Mouse (Mus musculus): ENCODE measurements around the gene Magix. TPM values are rescaled to one million over a fixed set of nuclear protein-coding genes. Genes with fewer than 3 reads are reported as not detected.
A peak's percentile ranks its signal among the peaks of the same experiment; 100 is the strongest.

Gene Magix
- polyA plus RNA-seq, 1 experiment from 2014 or later, result 0.25 TPM

DNA sequence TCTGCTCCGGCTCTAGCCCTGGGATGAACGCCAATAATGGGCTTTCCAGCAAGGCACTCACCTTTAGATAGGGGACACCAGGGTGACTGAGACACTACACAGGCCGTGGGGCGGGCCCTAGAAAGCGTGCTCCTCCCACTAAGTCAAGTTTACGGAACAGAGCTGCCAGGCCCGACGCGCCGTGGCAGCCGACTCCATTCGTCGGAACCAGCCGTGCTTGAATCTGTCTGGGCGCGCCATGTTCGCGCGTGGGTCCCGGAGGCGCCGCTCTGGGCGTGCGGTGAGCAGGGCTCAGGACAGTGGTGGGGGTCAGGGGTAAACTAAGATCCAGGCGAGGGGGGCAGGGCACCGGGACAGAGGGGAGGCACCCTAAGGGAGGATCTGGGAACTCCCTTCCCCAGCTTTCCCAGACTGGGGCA lies 23.8 kb downstream of the Magix start, which contains the start of gene Prickle3:
Gene Prickle3, plus strand, starts transcription at position 40 of the 419 bp plus-strand sequence.
- peak within 1 kb of the TSS; percentile 27 for H3K4me3 ChIP-seq (ENCODE audit: low read depth, low read length)
- H3K27me3 ChIP-seq (ENCODE audit: control insufficient read depth, insufficient read depth, low read length), result no peaks in the 10 kb centered on the region
- H3K27ac ChIP-seq (ENCODE audit: low read depth, low read length), result no peak within 1 kb of the TSS
- DNase-seq (ENCODE audit: low spot score) (no peak), ATAC-seq (ENCODE audit: low FRiP score) (no peak)
- no peaks in the 10 kb centered on the region for H3K9me3 ChIP-seq (ENCODE audit: control insufficient read depth, low read length)
- H3K36me3 ChIP-seq (ENCODE audit: control insufficient read depth, insufficient read depth, low read length), result no peaks in the 10 kb centered on the region
- H3K4me2 ChIP-seq (replicated peaks; ENCODE audit: low read depth, low read length), result peak within 1 kb of the TSS; percentile 33
- 21% methylated on average over 26 of the region's 26 CpGs for WGBS
- H3K9ac ChIP-seq (ENCODE audit: low read depth, low read length), result 0 out of 2 replicates have a peak within 1 kb of the TSS, but pooled peaks have one; percentile 11
- H3K4me1 ChIP-seq (replicated peaks; ENCODE audit: control insufficient read depth, insufficient read depth, low read length), result no peaks in the 10 kb centered on the region

GRCm38 (mm10) chrX:7648671-7649304 lies 32.3 kb downstream of the Magix start:
- Histone ChIP-seq H3K4me3 (ENCODE audit: low read depth, low read length) (peak overlapping the region; percentile 34), H3K27ac (ENCODE audit: low read depth, low read length) (0 out of 2 replicates have a peak overlapping the region, but pooled peaks have one; percentile 33), H3K27me3 (ENCODE audit: control insufficient read depth, insufficient read depth, low read length) (no peaks in the 10 kb centered on the region), H3K9ac (ENCODE audit: low read depth, low read length) (peak overlapping the region; percentile 49), H3K4me1 (replicated peaks; ENCODE audit: control insufficient read depth, insufficient read depth, low read length) (no peaks in the 10 kb centered on the region), H3K4me2 (replicated peaks; ENCODE audit: low read depth, low read length) (peak overlapping the region; percentile 37), H3K36me3 (ENCODE audit: control insufficient read depth, insufficient read depth, low read length) (no peaks in the 10 kb centered on the region), H3K9me3 (ENCODE audit: control insufficient read depth, low read length) (no peaks in the 10 kb centered on the region)
- ATAC-seq (ENCODE audit: low FRiP score) (peak; percentile 97), DNase-seq (ENCODE audit: low spot score) (peak; percentile 69)
- WGBS, result 15% methylated on average over 25 of the region's 25 CpGs

- H3K9me3 ChIP-seq (ENCODE audit: control insufficient read depth, low read length), result no peaks in the 10 kb centered on the region
- ATAC-seq (ENCODE audit: low FRiP score) (no peak), DNase-seq (ENCODE audit: low spot score) (peak; percentile 80)
- no peaks in the 10 kb centered on the region for H3K4me1 ChIP-seq (replicated peaks; ENCODE audit: control insufficient read depth, insufficient read depth, low read length)
- no peaks in the 10 kb centered on the region for H3K36me3 ChIP-seq (ENCODE audit: control insufficient read depth, insufficient read depth, low read length)
- no peak overlapping the region for H3K4me3 ChIP-seq (ENCODE audit: low read depth, low read length)
- WGBS, result 16% methylated on average over 5 of the region's 5 CpGs
- H3K9ac ChIP-seq (ENCODE audit: low read depth, low read length), result no peak overlapping the region
- H3K4me2 ChIP-seq (replicated peaks; ENCODE audit: low read depth, low read length), result no peak overlapping the region
- H3K27me3 ChIP-seq (ENCODE audit: control insufficient read depth, insufficient read depth, low read length), result no peaks in the 10 kb centered on the region
- H3K27ac ChIP-seq (ENCODE audit: low read depth, low read length), result no peak overlapping the region
Observed at GRCm38 (mm10) chrX:7645349-7645748, 35.7 kb downstream of the Magix start.

DNA sequence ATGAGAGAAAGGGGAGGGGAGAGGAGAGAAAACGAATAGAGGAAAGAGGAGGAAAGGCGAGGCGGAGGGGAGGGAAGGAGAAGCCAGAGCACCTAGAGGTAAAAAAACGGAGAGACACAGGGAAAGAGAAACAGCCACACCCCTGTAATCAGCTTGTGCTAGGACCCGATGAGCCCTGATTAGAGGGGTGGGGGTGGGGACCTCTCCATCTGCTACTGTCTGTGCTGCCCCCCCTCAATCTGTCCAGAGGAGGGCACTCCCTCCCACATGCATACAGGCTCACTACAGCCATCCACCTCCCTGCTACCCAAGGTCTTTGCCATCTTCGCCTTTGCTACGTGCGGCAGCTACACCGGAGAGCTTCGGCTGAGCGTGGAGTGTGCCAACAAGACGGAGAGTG lies 40.3 kb downstream of the Magix start:
- Histone ChIP-seq H3K4me3 (ENCODE audit: low read depth, low read length) (no peak overlapping the region), H3K4me2 (replicated peaks; ENCODE audit: low read depth, low read length) (no peak overlapping the region), H3K9me3 (ENCODE audit: control insufficient read depth, low read length) (no peaks in the 10 kb centered on the region)

DNA sequence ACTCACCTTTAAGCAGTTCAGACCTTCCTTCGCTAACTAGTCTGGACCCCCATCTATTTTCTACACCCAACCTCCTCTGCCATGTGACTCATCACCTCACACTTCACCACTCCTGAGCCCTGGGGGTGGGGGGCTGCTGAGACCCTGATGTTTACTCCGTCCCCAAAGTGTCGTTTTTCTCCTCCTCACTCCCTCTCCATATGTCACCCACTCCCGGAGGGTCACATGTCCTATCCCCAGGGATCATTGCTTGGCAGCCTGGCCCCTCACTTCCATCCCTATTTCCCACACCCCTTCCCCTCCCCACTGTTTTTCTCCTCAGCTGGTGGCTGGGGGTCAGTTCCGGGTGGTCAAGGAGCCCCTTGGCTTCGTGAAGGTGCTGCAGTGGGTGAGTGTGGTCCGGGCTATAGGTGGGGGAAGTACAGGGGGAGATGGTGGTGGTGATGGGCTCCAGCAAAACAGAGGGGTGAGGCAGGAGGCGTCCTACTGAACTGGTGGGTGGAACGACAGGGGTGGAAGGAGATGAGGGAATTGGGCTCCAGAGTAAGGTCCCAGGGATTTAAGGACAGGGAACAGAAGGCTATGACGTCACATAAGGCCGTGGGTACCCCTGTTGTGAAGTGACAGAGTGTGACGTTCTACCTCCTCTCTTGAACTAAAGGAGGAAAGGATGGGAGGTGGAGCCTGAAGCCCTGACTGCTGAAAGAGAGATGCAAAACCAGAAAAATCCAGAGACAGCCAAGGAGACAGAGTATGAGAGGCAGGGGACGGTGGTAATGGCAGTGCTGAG lies 41.3 kb downstream of the Magix start:
- no peak for DNase-seq (ENCODE audit: low spot score)
- ATAC-seq (ENCODE audit: low FRiP score), result peak; percentile 25; the same call in 1 of the 2 replicates
- 23% methylated on average over 13 of the region's 13 CpGs for WGBS
- no peaks in the 10 kb centered on the region for H3K27me3 ChIP-seq (ENCODE audit: control insufficient read depth, insufficient read depth, low read length)
- peak overlapping the region; percentile 51 for H3K4me3 ChIP-seq (ENCODE audit: low read depth, low read length)
- no peaks in the 10 kb centered on the region for H3K4me1 ChIP-seq (replicated peaks; ENCODE audit: control insufficient read depth, insufficient read depth, low read length)
- H3K27ac ChIP-seq (ENCODE audit: low read depth, low read length), result no peak overlapping the region
- 0 out of 2 replicates have a peak overlapping the region, but pooled peaks have one; percentile 7 for H3K9ac ChIP-seq (ENCODE audit: low read depth, low read length)
- no peaks in the 10 kb centered on the region for H3K36me3 ChIP-seq (ENCODE audit: control insufficient read depth, insufficient read depth, low read length)
- peak overlapping the region; percentile 45 for H3K4me2 ChIP-seq (replicated peaks; ENCODE audit: low read depth, low read length)
- no peaks in the 10 kb centered on the region for H3K9me3 ChIP-seq (ENCODE audit: control insufficient read depth, low read length)

More for the DNA sequence above, 40.3 kb downstream of the Magix start:
- no peak overlapping the region for H3K9ac ChIP-seq (ENCODE audit: low read depth, low read length)
- no peak for DNase-seq (ENCODE audit: low spot score)
- WGBS, result 36% methylated on average over 11 of the region's 12 CpGs
- H3K4me1 ChIP-seq (replicated peaks; ENCODE audit: control insufficient read depth, insufficient read depth, low read length), result no peaks in the 10 kb centered on the region
- ATAC-seq (ENCODE audit: low FRiP score), result no peak
- H3K27ac ChIP-seq (ENCODE audit: low read depth, low read length), result no peak overlapping the region
- no peaks in the 10 kb centered on the region for H3K27me3 ChIP-seq (ENCODE audit: control insufficient read depth, insufficient read depth, low read length)
- H3K36me3 ChIP-seq (ENCODE audit: control insufficient read depth, insufficient read depth, low read length), result no peaks in the 10 kb centered on the region

DNA sequence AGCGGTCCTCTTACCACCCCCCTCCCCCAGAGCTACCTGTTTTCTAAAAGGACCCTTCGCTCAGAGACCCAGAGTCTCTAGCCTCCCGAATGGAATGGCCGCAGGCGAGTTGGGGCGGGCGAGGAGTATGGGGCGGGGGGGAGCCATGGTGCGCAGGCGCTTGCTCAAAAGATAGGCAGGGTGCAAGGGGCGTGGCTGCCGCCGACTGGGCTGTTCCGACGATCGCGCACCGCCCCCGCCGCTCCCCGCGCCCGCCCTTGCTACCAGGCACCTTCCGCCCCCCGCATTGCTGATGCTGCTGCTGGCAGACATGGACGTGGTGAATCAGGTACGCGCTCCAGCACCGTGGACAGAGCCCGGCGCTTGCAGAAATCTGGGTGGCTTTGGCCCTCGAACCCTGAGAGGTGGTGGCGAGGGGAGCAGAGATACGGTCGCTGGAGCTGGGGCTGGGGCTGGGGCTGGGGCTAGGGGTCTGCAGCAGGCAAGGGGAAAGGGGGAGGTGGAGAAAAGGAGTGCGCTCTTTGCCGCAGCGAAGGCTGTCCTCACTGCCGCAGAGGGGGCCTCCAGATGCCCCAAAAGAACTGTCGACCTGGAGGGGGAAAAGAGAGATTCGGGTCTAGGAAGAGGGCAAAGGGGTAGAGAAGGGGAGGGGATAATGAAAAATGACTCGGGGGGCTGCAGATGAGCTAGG lies 42.5 kb downstream of the Magix start, which contains the start of gene Syp:
Gene Syp, plus strand, starts transcription at position 71 of the 691 bp plus-strand sequence.
- Histone ChIP-seq H3K4me2 (replicated peaks; ENCODE audit: low read depth, low read length) (peak within 1 kb of the TSS; percentile 45), H3K27me3 (ENCODE audit: control insufficient read depth, insufficient read depth, low read length) (no peaks in the 10 kb centered on the region), H3K4me1 (replicated peaks; ENCODE audit: control insufficient read depth, insufficient read depth, low read length) (no peaks in the 10 kb centered on the region), H3K27ac (ENCODE audit: low read depth, low read length) (peak within 1 kb of the TSS; percentile 24; the same call in 1 of the 2 replicates), H3K9me3 (ENCODE audit: control insufficient read depth, low read length) (no peaks in the 10 kb centered on the region), H3K4me3 (ENCODE audit: low read depth, low read length) (peak within 1 kb of the TSS; percentile 51), H3K36me3 (ENCODE audit: control insufficient read depth, insufficient read depth, low read length) (no peaks in the 10 kb centered on the region), H3K9ac (ENCODE audit: low read depth, low read length) (peak within 1 kb of the TSS; percentile 45)
- ATAC-seq (ENCODE audit: low FRiP score) (peak; percentile 83), DNase-seq (ENCODE audit: low spot score) (peak; percentile 86)
- 20% methylated on average over 22 of the region's 42 CpGs for WGBS

GRCm38 (mm10) chrX:7635101-7635500 lies 46.0 kb downstream of the Magix start:
- Histone ChIP-seq H3K27ac (ENCODE audit: low read depth, low read length) (no peak overlapping the region), H3K27me3 (ENCODE audit: control insufficient read depth, insufficient read depth, low read length) (no peaks in the 10 kb centered on the region), H3K4me3 (ENCODE audit: low read depth, low read length) (no peak overlapping the region), H3K9ac (ENCODE audit: low read depth, low read length) (no peak overlapping the region), H3K4me1 (replicated peaks; ENCODE audit: control insufficient read depth, insufficient read depth, low read length) (no peaks in the 10 kb centered on the region), H3K9me3 (ENCODE audit: control insufficient read depth, low read length) (no peaks in the 10 kb centered on the region), H3K4me2 (replicated peaks; ENCODE audit: low read depth, low read length) (no peak overlapping the region), H3K36me3 (ENCODE audit: control insufficient read depth, insufficient read depth, low read length) (no peaks in the 10 kb centered on the region)
- DNase-seq (ENCODE audit: low spot score) (no peak), ATAC-seq (ENCODE audit: low FRiP score) (no peak)
- 71% methylated on average over 3 of the region's 3 CpGs for WGBS

- Histone ChIP-seq H3K4me3 (ENCODE audit: low read depth, low read length) (no peak overlapping the region), H3K36me3 (ENCODE audit: control insufficient read depth, insufficient read depth, low read length) (no peaks in the 10 kb centered on the region), H3K27me3 (ENCODE audit: control insufficient read depth, insufficient read depth, low read length) (no peaks in the 10 kb centered on the region), H3K4me2 (replicated peaks; ENCODE audit: low read depth, low read length) (no peak overlapping the region), H3K4me1 (replicated peaks; ENCODE audit: control insufficient read depth, insufficient read depth, low read length) (no peaks in the 10 kb centered on the region), H3K27ac (ENCODE audit: low read depth, low read length) (no peak overlapping the region), H3K9ac (ENCODE audit: low read depth, low read length) (no peak overlapping the region), H3K9me3 (ENCODE audit: control insufficient read depth, low read length) (no peaks in the 10 kb centered on the region)
- 92% methylated on average over 6 of the region's 6 CpGs for WGBS
- no peak for ATAC-seq (ENCODE audit: low FRiP score)
- no peak for DNase-seq (ENCODE audit: low spot score)
Observed at GRCm38 (mm10) chrX:7632560-7632959, 48.5 kb downstream of the Magix start.
